Mouse (Mus musculus) intestine, embryonic 16.5 days (tissue): ENCODE measurements around the gene Ncbp3. TPM values are rescaled to one million over a fixed set of nuclear protein-coding genes. Genes with fewer than 3 reads are reported as not detected.

Experiments
- ATAC-seq: fragments of 200-750 bp; cut with Nextera tagmentation; 2 replicates; pipeline ENCODE4 v1.8.0; 2017; ENCODE audit warnings: moderate TSS enrichment, moderate library complexity
- H3K27ac ChIP-seq: fragments of 300-500 bp; sonication (generic); 2 replicates; pipeline ENCODE4 v1.5.1; 2014; ENCODE audit warnings: mild to moderate bottlenecking, low read length
- H3K27me3 ChIP-seq: fragments of 300-500 bp; sonication (generic); replicated peaks from 2 replicates; pipeline ENCODE4 v1.6.1; 2014; ENCODE audit warnings: low read length, control low read depth, mixed read lengths; ENCODE audit not compliant: control insufficient read depth, insufficient read depth
- H3K36me3 ChIP-seq: fragments of 300-500 bp; sonication (generic); 2 replicates; pipeline ENCODE4 v1.6.1; 2014; ENCODE audit warnings: low read length, control low read depth; ENCODE audit not compliant: control insufficient read depth, insufficient read depth
- H3K4me1 ChIP-seq: fragments of 300-500 bp; sonication (generic); 2 replicates; pipeline ENCODE4 v1.6.1; 2014; ENCODE audit warnings: low read length, control low read depth, mixed read lengths; ENCODE audit not compliant: control insufficient read depth, insufficient read depth
- H3K4me2 ChIP-seq: fragments of 300-500 bp; sonication (generic); 2 replicates; pipeline ENCODE4 v1.6.1; 2014; ENCODE audit warnings: low read depth, low read length, control low read depth
- H3K4me3 ChIP-seq: fragments of 300-500 bp; sonication (generic); 2 replicates; pipeline ENCODE4 v1.5.1; 2014; ENCODE audit warnings: mild to moderate bottlenecking, low read length
- H3K9ac ChIP-seq: fragments of 300-500 bp; sonication (generic); 2 replicates; pipeline ENCODE4 v1.6.1; 2014; ENCODE audit warnings: low read depth, low read length
- H3K9me3 ChIP-seq: fragments of 300-500 bp; sonication (generic); 2 replicates; pipeline ENCODE4 v1.6.1; 2016; ENCODE audit warnings: low read length, control low read depth; ENCODE audit not compliant: control insufficient read depth
- whole genome bisulfite sequencing: fragments of 180-500 bp; shearing (Covaris S2); extraction: QIAGEN DNeasy Blood & Tissue Kit; methylation state at CpG from one replicate; pipeline ENCODE4 v1.1.7; 2014; 5-methylcytosine and 5-hydroxymethylcytosine counted together
- polyA plus RNA-seq: library from polyadenylated mRNA; unstranded; fragments of >200 nt; fragmentation: Nextera tagmentation; extraction: Ambion mirVana; gene quantifications from 2 replicates; pipeline ENCODE4 v1.2.1, GENCODE M21; 2015

Gene Ncbp3
- polyA plus RNA-seq, 1 experiment from 2014 or later: 8.3 TPM

- Histone ChIP-seq H3K4me2 (no peak overlapping the region), H3K27me3 (peaks cover 8% of the 10 kb centered on the region; the same call in 1 of the 2 replicates), H3K27ac (peak overlapping the region; percentile 63), H3K4me1 (peaks cover 27% of the 10 kb centered on the region), H3K36me3 (no peaks in the 10 kb centered on the region), H3K9me3 (no peaks in the 10 kb centered on the region), H3K4me3 (no peak overlapping the region), H3K9ac (peak overlapping the region; percentile 21; the same call in 1 of the 2 replicates)
- 49% methylated on average over 7 of the region's 7 CpGs for WGBS
- peak; percentile 65 for ATAC-seq
Observed at GRCm38 (mm10) chr11:73024236-73024904, 23.2 kb upstream of the Ncbp3 start.

- no peak overlapping the region for H3K4me3 ChIP-seq
- H3K9ac ChIP-seq: peak overlapping the region; percentile 6; the same call in 1 of the 2 replicates
- H3K9me3 ChIP-seq: no peaks in the 10 kb centered on the region
- no peaks in the 10 kb centered on the region for H3K36me3 ChIP-seq
- H3K27ac ChIP-seq: no peak overlapping the region
- H3K4me2 ChIP-seq: 0 out of 2 replicates have a peak overlapping the region, but pooled peaks have one; percentile 1
- peak; percentile 21 for ATAC-seq
- peaks cover 28% of the 10 kb centered on the region for H3K4me1 ChIP-seq
- no peaks in the 10 kb centered on the region for H3K27me3 ChIP-seq
- WGBS: 31% methylated on average over 8 of the region's 8 CpGs
Observed at GRCm38 (mm10) chr11:73026961-73027360, 20.6 kb upstream of the Ncbp3 start.

GRCm38 (mm10) chr11:73030821-73031498 is 16.6 kb upstream of the Ncbp3 start:
- Histone ChIP-seq H3K4me2 (peak overlapping the region; percentile 73), H3K36me3 (no peaks in the 10 kb centered on the region), H3K27me3 (no peaks in the 10 kb centered on the region), H3K9ac (peak overlapping the region; percentile 61), H3K4me1 (peaks cover 4% of the 10 kb centered on the region), H3K9me3 (no peaks in the 10 kb centered on the region), H3K27ac (peak overlapping the region; percentile 47), H3K4me3 (peak overlapping the region; percentile 38)
- peak; percentile 94 for ATAC-seq
- 24% methylated on average over 20 of the region's 20 CpGs for WGBS

- peak overlapping the region; percentile 73; the same call in 1 of the 2 replicates for H3K4me2 ChIP-seq
- H3K4me3 ChIP-seq: no peak overlapping the region
- ATAC-seq: no peak
- H3K9me3 ChIP-seq: no peaks in the 10 kb centered on the region
- WGBS: 79% methylated on average over 5 of the region's 5 CpGs
- peak overlapping the region; percentile 47 for H3K27ac ChIP-seq
- peaks cover 6% of the 10 kb centered on the region for H3K4me1 ChIP-seq
- no peaks in the 10 kb centered on the region for H3K27me3 ChIP-seq
- H3K9ac ChIP-seq: peak overlapping the region; percentile 61; the same call in 1 of the 2 replicates
- no peaks in the 10 kb centered on the region for H3K36me3 ChIP-seq
Observed at GRCm38 (mm10) chr11:73031536-73031935, 16.0 kb upstream of the Ncbp3 start.

GRCm38 (mm10) chr11:73036077-73036476 is 11.5 kb upstream of the Ncbp3 start:
- no peak overlapping the region for H3K9ac ChIP-seq
- 83% methylated on average over 7 of the region's 7 CpGs for WGBS

GRCm38 (mm10) chr11:73036889-73037288 is 10.7 kb upstream of the Ncbp3 start:
- Histone ChIP-seq H3K27ac (no peak overlapping the region), H3K36me3 (0 out of 2 replicates have a peak, but pooled peaks cover 3% of the 10 kb centered on the region), H3K9me3 (no peaks in the 10 kb centered on the region), H3K4me2 (no peak overlapping the region), H3K4me3 (no peak overlapping the region), H3K9ac (peak overlapping the region; percentile 21; the same call in 1 of the 2 replicates), H3K4me1 (0 out of 2 replicates have a peak, but pooled peaks cover 4% of the 10 kb centered on the region), H3K27me3 (no peaks in the 10 kb centered on the region)
- WGBS: 41% methylated on average over 6 of the region's 6 CpGs
- ATAC-seq: peak; percentile 80

More at GRCm38 (mm10) chr11:73036077-73036476, 11.5 kb upstream of the Ncbp3 start:
- Histone ChIP-seq H3K9me3 (no peaks in the 10 kb centered on the region), H3K27ac (no peak overlapping the region), H3K27me3 (no peaks in the 10 kb centered on the region), H3K4me2 (no peak overlapping the region), H3K4me3 (no peak overlapping the region), H3K36me3 (0 out of 2 replicates have a peak, but pooled peaks cover 3% of the 10 kb centered on the region), H3K4me1 (peaks cover 8% of the 10 kb centered on the region)
- no peak for ATAC-seq

GRCm38 (mm10) chr11:73037691-73038090 is 9.9 kb upstream of the Ncbp3 start:
- Histone ChIP-seq H3K9me3 (no peaks in the 10 kb centered on the region), H3K27me3 (no peaks in the 10 kb centered on the region), H3K4me1 (0 out of 2 replicates have a peak, but pooled peaks cover 4% of the 10 kb centered on the region), H3K36me3 (0 out of 2 replicates have a peak, but pooled peaks cover 3% of the 10 kb centered on the region), H3K4me2 (no peak overlapping the region), H3K27ac (no peak overlapping the region), H3K9ac (no peak overlapping the region), H3K4me3 (no peak overlapping the region)
- 91% methylated on average over 3 of the region's 3 CpGs for WGBS
- no peak for ATAC-seq

- Histone ChIP-seq H3K4me3 (no peak overlapping the region), H3K4me2 (no peak overlapping the region), H3K27ac (no peak overlapping the region), H3K36me3 (0 out of 2 replicates have a peak, but pooled peaks cover 3% of the 10 kb centered on the region), H3K9me3 (no peaks in the 10 kb centered on the region), H3K9ac (no peak overlapping the region), H3K27me3 (no peaks in the 10 kb centered on the region), H3K4me1 (0 out of 2 replicates have a peak, but pooled peaks cover 4% of the 10 kb centered on the region)
- WGBS: 56% methylated on average over 9 of the region's 9 CpGs
- no peak for ATAC-seq
Observed at GRCm38 (mm10) chr11:73039102-73039799, 8.3 kb upstream of the Ncbp3 start.

- Histone ChIP-seq H3K27ac (no peak overlapping the region), H3K4me2 (no peak overlapping the region), H3K9me3 (no peaks in the 10 kb centered on the region), H3K4me3 (no peak overlapping the region), H3K27me3 (no peaks in the 10 kb centered on the region), H3K9ac (no peak overlapping the region), H3K36me3 (no peaks in the 10 kb centered on the region), H3K4me1 (peaks cover 12% of the 10 kb centered on the region)
- 50% methylated on average over 6 of the region's 6 CpGs for WGBS
- no peak for ATAC-seq
Observed at GRCm38 (mm10) chr11:73044229-73044755, 3.3 kb upstream of the Ncbp3 start.
